Mouse (Mus musculus): Measurements from ENCODE around the gene Lcmt1. TPM values are rescaled to one million over a fixed set of nuclear protein-coding genes. Genes with fewer than 3 reads are reported as not detected.

Gene Lcmt1
- total and polyA plus RNA-seq, 3 experiments, result 26.4 to 34.8 (median 27.6) TPM

- H3K27me3 ChIP-seq (replicated peaks), result no peaks in the 10 kb centered on the region
- H3K9me3 ChIP-seq (replicated peaks; ENCODE audit: low read length), result peaks cover 5% of the 10 kb centered on the region
- dilution Hi-C loops (cut with MboI; ENCODE audit: extremely low pct_ligation_motif_present, extremely low pct_unique_long_range_greater_than_20kb, low sequenced_read_pairs) (no loop called here), in situ Hi-C loops (cut with MboI; ENCODE audit: low pct_ligation_motif_present, low pct_unique_long_range_greater_than_20kb, low sequenced_read_pairs) (no loop called here)
- no peak overlapping the region for H3K9ac ChIP-seq (ENCODE audit: insufficient read depth, low read depth)
- no peak overlapping the region for H3K4me3 ChIP-seq (replicated peaks in 1 of 3; ENCODE audit: low read depth in 2 of 3, low read length in 2 of 3, poor library complexity in 1 of 3)
- peak overlapping the region; percentile 78 for H3K4me2 ChIP-seq (ENCODE audit: insufficient read depth, low read depth, poor library complexity, severe bottlenecking)
- no peak overlapping the region; the same call in 1 of the 2 replicates for H3K27ac ChIP-seq (ENCODE audit: insufficient read depth, low read depth)
- DNase-seq (ENCODE audit: extremely low read depth), result no peak
- TF ChIP-seq UBTF (IDR thresholded peaks at IDR 0.05; ENCODE audit: low read depth, low read length) (no peak), NELFE (IDR thresholded peaks at IDR 0.05; ENCODE audit: low read depth, low read length) (no peak), MAX (IDR thresholded peaks at IDR 0.05; ENCODE audit: low read length) (no peak), PAX5 (IDR thresholded peaks at IDR 0.05; ENCODE audit: low read length) (no peak), SIN3A (IDR thresholded peaks at IDR 0.05; ENCODE audit: low read length) (no peak), MEF2A (IDR thresholded peaks at IDR 0.05; ENCODE audit: borderline replicate concordance, low read depth, low read length) (no peak), MAZ (IDR thresholded peaks at IDR 0.05; ENCODE audit: low read depth, low read length) (no peak), ETS1 (conservative IDR thresholded peaks at IDR 0.05; ENCODE audit: low read depth, low read length) (no peak), RAD21 (IDR thresholded peaks at IDR 0.05; ENCODE audit: low read depth, low read length) (no peak), TBP (conservative IDR thresholded peaks at IDR 0.05; ENCODE audit: low read depth, low read length) (no peak), RCOR1 (conservative IDR thresholded peaks at IDR 0.05; ENCODE audit: low read depth, low read length) (no peak), ELF1 (IDR thresholded peaks at IDR 0.05; ENCODE audit: low read depth, low read length) (no peak), KAT2A (IDR thresholded peaks at IDR 0.05; ENCODE audit: insufficient replicate concordance, low read length) (no peak), USF2 (conservative IDR thresholded peaks at IDR 0.05; ENCODE audit: low read depth, low read length) (no peak), ZC3H11A (IDR thresholded peaks at IDR 0.05; ENCODE audit: low read depth, low read length) (no peak), MXI1 (IDR thresholded peaks at IDR 0.05; ENCODE audit: low read depth, low read length) (no peak)
- peaks cover 0 to 45% of the 10 kb centered on the region in 2 experiments for H3K36me3 ChIP-seq (replicated peaks in 1 of 2; ENCODE audit: control insufficient read depth in 1 of 2, insufficient read depth in 1 of 2, low read length in 1 of 2)
- H3K4me1 ChIP-seq (ENCODE audit: control insufficient read depth in 1 of 2, insufficient read depth in 2 of 2), result peaks cover 32 to 94% of the 10 kb centered on the region in 2 experiments
- H3K79me2 ChIP-seq (replicated peaks; ENCODE audit: control insufficient read depth, extremely low read depth, insufficient read depth, poor library complexity, severe bottlenecking), result peaks cover 53% of the 10 kb centered on the region
Observed at GRCm38 (mm10) chr7:123354392-123354791, 15.2 kb upstream of the Lcmt1 start.

GRCm38 (mm10) chr7:123354851-123355250 lies 14.7 kb upstream of the Lcmt1 start:
- no peak for DNase-seq (ENCODE audit: extremely low read depth)
- Histone ChIP-seq H3K27me3 (replicated peaks) (no peaks in the 10 kb centered on the region), H3K9me3 (replicated peaks; ENCODE audit: low read length) (peaks cover 5% of the 10 kb centered on the region), H3K27ac (ENCODE audit: insufficient read depth, low read depth) (peak overlapping the region; percentile 97; the same call in 1 of the 2 replicates), H3K4me1 (ENCODE audit: control insufficient read depth in 1 of 2, insufficient read depth in 2 of 2) (peaks cover 35 to 94% of the 10 kb centered on the region in 2 experiments), H3K4me3 (replicated peaks in 1 of 3; ENCODE audit: low read depth in 2 of 3, low read length in 2 of 3, poor library complexity in 1 of 3) (no peak overlapping the region), H3K4me2 (ENCODE audit: insufficient read depth, low read depth, poor library complexity, severe bottlenecking) (peak overlapping the region; percentile 78), H3K9ac (ENCODE audit: insufficient read depth, low read depth) (0 out of 2 replicates have a peak overlapping the region, but pooled peaks have one; percentile 34), H3K79me2 (replicated peaks; ENCODE audit: control insufficient read depth, extremely low read depth, insufficient read depth, poor library complexity, severe bottlenecking) (peaks cover 53% of the 10 kb centered on the region), H3K36me3 (replicated peaks in 1 of 2; ENCODE audit: control insufficient read depth in 1 of 2, insufficient read depth in 1 of 2, low read length in 1 of 2) (peaks cover 0 to 45% of the 10 kb centered on the region in 2 experiments)
- TF ChIP-seq POLR2A (IDR thresholded peaks at IDR 0.05; ENCODE audit: low read depth, low read length) (no peak), USF2 (conservative IDR thresholded peaks at IDR 0.05; ENCODE audit: low read depth, low read length) (no peak), ZC3H11A (IDR thresholded peaks at IDR 0.05; ENCODE audit: low read depth, low read length) (no peak), CHD2 (IDR thresholded peaks at IDR 0.05; ENCODE audit: low read length) (no peak), BHLHE40 (IDR thresholded peaks at IDR 0.05; ENCODE audit: low read depth, low read length) (no peak), MYC (IDR thresholded peaks at IDR 0.05; ENCODE audit: low read depth, low read length) (no peak), IRF4 (IDR thresholded peaks at IDR 0.05; ENCODE audit: low read depth, low read length) (no peak), E2F4 (IDR thresholded peaks at IDR 0.05; ENCODE audit: insufficient replicate concordance, low read depth, low read length) (no peak), GABPA (IDR thresholded peaks at IDR 0.05; ENCODE audit: insufficient replicate concordance, low read depth, low read length) (no peak), SIN3A (IDR thresholded peaks at IDR 0.05; ENCODE audit: low read length) (no peak), RCOR1 (conservative IDR thresholded peaks at IDR 0.05; ENCODE audit: low read depth, low read length) (no peak), ELF1 (IDR thresholded peaks at IDR 0.05; ENCODE audit: low read depth, low read length) (no peak), ETS1 (conservative IDR thresholded peaks at IDR 0.05; ENCODE audit: low read depth, low read length) (no peak), NELFE (IDR thresholded peaks at IDR 0.05; ENCODE audit: low read depth, low read length) (no peak), MXI1 (IDR thresholded peaks at IDR 0.05; ENCODE audit: low read depth, low read length) (no peak)
- in situ Hi-C loops (cut with MboI; ENCODE audit: low pct_ligation_motif_present, low pct_unique_long_range_greater_than_20kb, low sequenced_read_pairs), result no loop called here
- dilution Hi-C loops (cut with MboI; ENCODE audit: extremely low pct_ligation_motif_present, extremely low pct_unique_long_range_greater_than_20kb, low sequenced_read_pairs), result no loop called here
